Mouse (Mus musculus): ENCODE results near the gene Tmem259.
A peak's percentile ranks its signal among the peaks of the same experiment; 100 is the strongest.

Tmem259 gene

GRCm38 (mm10) chr10:79934272-79934721 lies 49.8 kb downstream of the Tmem259 start:
- DNase-seq: no peak

- DNase-seq: no peak
Measured at GRCm38 (mm10) chr10:79933861-79934260, 50.3 kb downstream of the Tmem259 start.

- DNase-seq: no peak
Measured at GRCm38 (mm10) chr10:79933145-79933679, 50.9 kb downstream of the Tmem259 start.

GRCm38 (mm10) chr10:79932736-79933135 lies 51.4 kb downstream of the Tmem259 start:
- no peak for DNase-seq

- no peak for DNase-seq
Measured at GRCm38 (mm10) chr10:79931797-79932196, 52.3 kb downstream of the Tmem259 start.

- no peak for DNase-seq
Measured at GRCm38 (mm10) chr10:79930826-79931186, 53.3 kb downstream of the Tmem259 start.

- DNase-seq: no peak
Measured at GRCm38 (mm10) chr10:79929967-79930825, 53.9 kb downstream of the Tmem259 start.

- no peak for DNase-seq
Measured at GRCm38 (mm10) chr10:79928907-79929701, 55.0 kb downstream of the Tmem259 start.

GRCm38 (mm10) chr10:79928030-79928694 lies 56.0 kb downstream of the Tmem259 start:
- peak; percentile 43 to 50 for DNase-seq

GRCm38 (mm10) chr10:79927324-79928029 lies 56.7 kb downstream of the Tmem259 start:
- peak; percentile 84 to 89 for DNase-seq

- peak; percentile 92 for DNase-seq
Measured at GRCm38 (mm10) chr10:79926491-79927323, 57.4 kb downstream of the Tmem259 start, which contains the start of gene Arid3a. TSS of gene Arid3a (plus strand) at chr10:79927043.

- peak; percentile 43 to 57 for DNase-seq
Measured at GRCm38 (mm10) chr10:79925785-79926490, 58.2 kb downstream of the Tmem259 start.

- peak; percentile 89 to 96 for DNase-seq
Measured at GRCm38 (mm10) chr10:79924998-79925784, 58.9 kb downstream of the Tmem259 start.
